Mouse (Mus musculus) heart, postnatal 0 days (tissue): ENCODE measurements around the gene Cd3e.

Source experiments
- CTCF ChIP-seq: IDR thresholded peaks from 2 replicates; pipeline ENCODE4 v1.5.1; 2016; ENCODE audit warnings: antibody characterized with exemption, control low read depth, low read depth
- EP300 ChIP-seq: IDR thresholded peaks from 2 replicates; pipeline ENCODE4 v1.6.1; 2016; ENCODE audit warnings: antibody characterized with exemption, low read depth

- TF ChIP-seq CTCF (no peak), EP300 (no peak)
These were observed 33.5 kb upstream of the Cd3e start for GRCm38 (mm10) chr9:45042947-45043346.
